Mouse (Mus musculus) embryo, embryonic 11.5 days (tissue): ENCODE data around the gene Mrps15.
"Not testable (repeated sequence)": the region's sequence is repeated elsewhere in the genome, so short reads cannot be mapped to it uniquely, and the experiment has no call there.

ENCODE experiments used
- DNase-seq: peaks from one replicate; pipeline ENCODE4 v3.0.0-alpha.2; 2012; ENCODE audit warnings: low read depth, low spot score

Mrps15 gene

GRCm38 (mm10) chr4:126077833-126078232, 31.1 kb downstream of the Mrps15 start:
- DNase-seq, result no peak

GRCm38 (mm10) chr4:126079266-126079665, 32.5 kb downstream of the Mrps15 start:
- no peak for DNase-seq

GRCm38 (mm10) chr4:126081601-126082000, 34.9 kb downstream of the Mrps15 start:
- DNase-seq, result no peak

- DNase-seq, result no peak
Observed at GRCm38 (mm10) chr4:126083021-126083420, 36.3 kb downstream of the Mrps15 start.

GRCm38 (mm10) chr4:126084382-126084781, 37.7 kb downstream of the Mrps15 start:
- DNase-seq, result no peak

- peak; percentile 69 for DNase-seq
Observed at GRCm38 (mm10) chr4:126085996-126086576, 39.4 kb downstream of the Mrps15 start.

- no peak for DNase-seq
Observed at GRCm38 (mm10) chr4:126090101-126090847, 43.5 kb downstream of the Mrps15 start.

GRCm38 (mm10) chr4:126090848-126091124, 44.1 kb downstream of the Mrps15 start:
- DNase-seq, result no peak

GRCm38 (mm10) chr4:126091873-126092272, 45.1 kb downstream of the Mrps15 start:
- no peak for DNase-seq

- DNase-seq, result not testable (repeated sequence)
Observed at GRCm38 (mm10) chr4:126095622-126096430, 49.1 kb downstream of the Mrps15 start.

- peak; percentile 92 for DNase-seq
Observed at GRCm38 (mm10) chr4:126096464-126097111, 49.9 kb downstream of the Mrps15 start, which contains the start of gene Lsm10. Gene Lsm10 (plus strand): TSS chr4:126096623.

- no peak for DNase-seq
Observed at GRCm38 (mm10) chr4:126097711-126098253, 51.1 kb downstream of the Mrps15 start.

GRCm38 (mm10) chr4:126099365-126099764, 52.6 kb downstream of the Mrps15 start:
- no peak for DNase-seq

- DNase-seq, result no peak
Observed at GRCm38 (mm10) chr4:126100764-126101163, 54.0 kb downstream of the Mrps15 start.

- no peak for DNase-seq
Observed at GRCm38 (mm10) chr4:126102061-126102841, 55.5 kb downstream of the Mrps15 start.

- DNase-seq, result peak; percentile 43
Observed at GRCm38 (mm10) chr4:126103057-126103581, 56.4 kb downstream of the Mrps15 start.

- peak; percentile 96 for DNase-seq
Observed at GRCm38 (mm10) chr4:126103590-126104068, 56.9 kb downstream of the Mrps15 start, which contains the start of gene Stk40. Gene Stk40 (plus strand): TSS chr4:126103957.

GRCm38 (mm10) chr4:126104261-126105075, 57.7 kb downstream of the Mrps15 start:
- no peak for DNase-seq
